24 mouse cellular contexts compared by ENCODE assay signal in the genomic region with DNA sequence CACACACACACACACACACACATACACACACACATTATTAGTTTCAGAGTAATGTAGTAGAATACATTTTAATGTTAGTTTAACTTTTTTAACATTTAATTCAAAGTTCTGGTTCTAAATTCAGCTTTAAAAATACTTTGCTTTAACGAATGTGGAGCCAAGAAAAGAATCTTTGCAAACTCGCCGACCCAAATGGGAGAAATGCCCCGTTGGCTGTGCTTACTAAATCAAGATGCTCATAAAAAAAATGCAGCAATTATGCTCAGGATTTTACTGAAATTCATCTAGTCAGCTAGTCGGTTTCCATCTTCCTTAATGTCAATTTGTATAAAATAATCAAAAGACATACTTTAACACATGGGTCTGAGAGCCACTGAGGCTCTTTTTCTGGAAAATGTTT. TPM values are rescaled to one million over a fixed set of nuclear protein-coding genes. Genes with fewer than 3 reads are reported as not detected.
DNase-seq lines count a peak whose midpoint lies in the region; ATAC-seq and TF ChIP-seq lines count a peak whose summit lies in the region.
"Had no signal": no experiment of that assay in that cellular context is flagged by ENCODE, and none has a peak within 500 bp of the region (broad histone marks: within the 10 kb centered on the region; RNA-seq: fewer than 3 reads in every experiment).

No protein-coding gene starts in this region.

- peak; percentile 18; the same call in 1 of the 2 replicates for ATAC-seq in forebrain, postnatal 0 days
- no peak for ATAC-seq in forebrain, embryonic 13.5 days
- ATAC-seq: activated CD4-positive, CD25-positive, alpha-beta regulatory T cell, adult 4 months; CD4-positive, CD25-positive, alpha-beta regulatory T cell, adult 4 months; Patski had no signal

- no peak overlapping the region for H3K27ac ChIP-seq in forebrain, postnatal 0 days (ENCODE audit: low read depth, low read length)
- H3K27ac ChIP-seq in forebrain, embryonic 13.5 days, result no peak overlapping the region
- no peak overlapping the region for H3K27ac ChIP-seq in gastrocnemius, adult 2 months

- peak; percentile 57 for DNase-seq in forebrain, postnatal 0 days
- DNase-seq in right cerebral cortex, postnatal 10 days (ENCODE audit: low spot score in 2 of 2), result peak; percentile 51 to 52
- DNase-seq in right cerebral cortex, adult 2 months (ENCODE audit: low spot score in 2 of 2), result no peak
- DNase-seq in right cerebral cortex, postnatal 4 days, result peak; percentile 35
- no peak for DNase-seq in right cerebral cortex, postnatal 36 days (ENCODE audit: low spot score in 2 of 2)
- DNase-seq in telencephalon, adult 2 months (ENCODE audit: low read depth, low spot score), result peak; percentile 4
- no peak for DNase-seq in gastrocnemius, adult 2 months
- DNase-seq: adrenal gland, adult 2 months; adrenal gland, adult 8-10 months; adrenal gland, postnatal 10 days; adrenal gland, postnatal 14 days; adrenal gland, postnatal 25 days; adrenal gland, postnatal 36 days; B cell, adult 2 months; cerebellum, adult 11 months; cerebellum, adult 11-12 months had no signal

- no peak overlapping the region for H3K4me2 ChIP-seq in forebrain, postnatal 0 days (ENCODE audit: low read depth)
- no peak overlapping the region for H3K4me2 ChIP-seq in forebrain, embryonic 13.5 days

- no peaks in the 10 kb centered on the region for H3K4me1 ChIP-seq in forebrain, postnatal 0 days (ENCODE audit: insufficient read depth)
- H3K4me1 ChIP-seq in forebrain, embryonic 13.5 days, result no peaks in the 10 kb centered on the region

- WGBS in forebrain, postnatal 0 days, result 62% methylated on average over 5 of the region's 5 CpGs
- 73% methylated on average over 5 of the region's 5 CpGs for WGBS in forebrain, embryonic 13.5 days

- H3K36me3 ChIP-seq in forebrain, postnatal 0 days (ENCODE audit: insufficient read depth), result no peaks in the 10 kb centered on the region
- no peaks in the 10 kb centered on the region for H3K36me3 ChIP-seq in forebrain, embryonic 13.5 days (ENCODE audit: poor library complexity, severe bottlenecking)
- H3K36me3 ChIP-seq: G1E had no signal

- H3K9me3 ChIP-seq in forebrain, postnatal 0 days (ENCODE audit: low read length), result no peaks in the 10 kb centered on the region
- H3K9me3 ChIP-seq in forebrain, embryonic 13.5 days (replicated peaks), result no peaks in the 10 kb centered on the region

- no peaks in the 10 kb centered on the region for H3K27me3 ChIP-seq in forebrain, postnatal 0 days (ENCODE audit: insufficient read depth, low read length)
- H3K27me3 ChIP-seq in forebrain, embryonic 13.5 days, result peaks cover 18% of the 10 kb centered on the region
- H3K27me3 ChIP-seq: CH12.LX had no signal

- no peak overlapping the region for H3K9ac ChIP-seq in forebrain, postnatal 0 days
- no peak overlapping the region for H3K9ac ChIP-seq in forebrain, embryonic 13.5 days

- no peak overlapping the region for H3K4me3 ChIP-seq in forebrain, postnatal 0 days (ENCODE audit: low read depth, low read length)
- no peak overlapping the region for H3K4me3 ChIP-seq in forebrain, embryonic 13.5 days
- no peak overlapping the region for H3K4me3 ChIP-seq in gastrocnemius, adult 2 months

- intact Hi-C loops in gastrocnemius, adult 2 months (cut with DNase I), result no loop called here

- TF ChIP-seq CTCF in forebrain, postnatal 0 days (IDR thresholded peaks at IDR 0.05; ENCODE audit: low read depth), result no peak
- no peak for TF ChIP-seq CTCF in gastrocnemius, adult 2 months (IDR thresholded peaks at IDR 0.05)

RNA-seq across cellular contexts. Expression of gene En1, which starts 49.8 kb away (rescaled TPM):
- total RNA-seq in forebrain, postnatal 0 days (2014; rRNA removed), result 0.29 and 0.92 TPM in 2 replicates
- polyA plus RNA-seq in forebrain, postnatal 0 days (2015; fragmentation: Nextera tagmentation; extraction: Ambion mirVana), result 0.05 and 0.18 TPM in 2 replicates
- 0.13 TPM in 1 of 2 replicates, not detected in the other for polyA plus RNA-seq in forebrain, embryonic 13.5 days (2015; fragmentation: Nextera tagmentation; extraction: Ambion mirVana)
- 10 to 100 TPM in 1 of 2 experiments, 1 to 10 TPM in 1; 7.0 to 10.2 TPM for total RNA-seq in gastrocnemius, adult 2 months (2021)
- total RNA-seq: adrenal gland, adult 18-20 months; adrenal gland, adult 2 months; adrenal gland, adult 8-10 months; adrenal gland, postnatal 14 days; adrenal gland, postnatal 25 days; CH12.LX; MEL had no signal
- polyA plus RNA-seq: activated CD4-positive, CD25-positive, alpha-beta regulatory T cell, adult 4 months; CD4-positive, CD25-positive, alpha-beta regulatory T cell, adult 4 months; G1E; Patski had no signal

Comparison
In these comparisons a context has a peak if more than half of its experiments do, and no peak if none do; other contexts are left out.
1. DNase-seq: peak in forebrain, postnatal 0 days (single experiment), right cerebral cortex, postnatal 10 days (2 of 2), right cerebral cortex, postnatal 4 days (single experiment) and telencephalon, adult 2 months (single experiment); none in right cerebral cortex, adult 2 months (0 of 2), right cerebral cortex, postnatal 36 days (0 of 2) and gastrocnemius, adult 2 months (single experiment).